ENCODE assay signal across 28 mouse cellular contexts in the genomic region with DNA sequence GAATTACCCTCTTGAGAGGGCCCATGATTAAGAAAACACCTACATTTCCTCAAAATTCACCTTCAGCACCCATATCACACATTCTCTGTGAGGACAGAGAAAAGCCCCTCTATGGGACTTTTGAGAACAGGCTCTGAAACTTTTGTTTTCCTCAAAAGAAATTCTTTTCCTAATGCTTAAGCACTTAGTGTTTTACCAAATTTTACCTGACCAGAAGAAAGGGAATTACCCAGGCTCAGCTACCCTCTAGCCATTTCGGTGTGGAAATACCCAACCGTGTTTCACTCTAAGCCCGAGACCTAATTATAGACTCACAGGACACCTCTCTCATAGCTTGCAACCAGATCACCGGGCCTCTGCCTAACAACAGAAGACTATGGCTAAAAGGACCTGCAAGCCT. TPM values are rescaled to one million over a fixed set of nuclear protein-coding genes. Genes with fewer than 3 reads are reported as not detected.
DNase-seq lines count a peak whose midpoint lies in the region; ATAC-seq and TF ChIP-seq lines count a peak whose summit lies in the region.
"Had no signal": no experiment of that assay in that cellular context is flagged by ENCODE, and none has a peak within 500 bp of the region (broad histone marks: within the 10 kb centered on the region; RNA-seq: fewer than 3 reads in every experiment).

No protein-coding gene starts in this region.

- no peaks in the 10 kb centered on the region for H3K9me3 ChIP-seq in heart, embryonic 11.5 days (replicated peaks; ENCODE audit: control insufficient read depth, low read length)
- no peaks in the 10 kb centered on the region for H3K9me3 ChIP-seq in CH12.LX (replicated peaks; ENCODE audit: low read length)
- H3K9me3 ChIP-seq: embryonic facial prominence, embryonic 12.5 days; forebrain, embryonic 12.5 days; heart, embryonic 13.5 days; hindbrain, embryonic 10.5 days; hindbrain, embryonic 15.5 days; intestine, embryonic 15.5 days; liver, embryonic 15.5 days; neural tube, embryonic 13.5 days had no signal

- no peak for TF ChIP-seq CTCF in heart, adult 2 months (IDR thresholded peaks at IDR 0.05)
- no peak for TF ChIP-seq CTCF in CH12.LX (conservative IDR thresholded peaks at IDR 0.05 in 1 of 2, IDR thresholded peaks at IDR 0.05 in 1 of 2; ENCODE audit: low read depth in 2 of 2, low read length in 2 of 2)
- no peak for TF ChIP-seq CTCF in embryonic fibroblast, embryonic 13.5 days (IDR thresholded peaks at IDR 0.05; ENCODE audit: borderline replicate concordance, insufficient read depth, low read length)

- dilution Hi-C loops in CH12.LX (cut with MboI; ENCODE audit: extremely low pct_ligation_motif_present, extremely low pct_unique_long_range_greater_than_20kb, low sequenced_read_pairs): no loop called here

- no peaks in the 10 kb centered on the region for H3K79me2 ChIP-seq in heart, adult 2 months (replicated peaks; ENCODE audit: control insufficient read depth, insufficient read depth, low read length)
- 0 out of 2 replicates have a peak, but pooled peaks cover 3% of the 10 kb centered on the region for H3K79me2 ChIP-seq in CH12.LX (replicated peaks; ENCODE audit: control insufficient read depth, extremely low read depth, insufficient read depth, poor library complexity, severe bottlenecking)

- TF ChIP-seq EP300 in heart, adult 2 months (IDR thresholded peaks at IDR 0.05; ENCODE audit: insufficient read depth, low read depth, low read length): no peak
- TF ChIP-seq EP300 in CH12.LX (IDR thresholded peaks at IDR 0.05; ENCODE audit: low read length): peak; percentile 70

- intact Hi-C loops in heart, adult 2 months (cut with DNase I): no loop called here

- TF ChIP-seq RAD21 in CH12.LX (IDR thresholded peaks at IDR 0.05; ENCODE audit: low read depth, low read length): no peak; the same call in 1 of the 2 replicates

- H3K4me3 ChIP-seq in heart, adult 2 months: no peak overlapping the region
- no peak overlapping the region for H3K4me3 ChIP-seq in heart, embryonic 11.5 days (ENCODE audit: low read depth, low read length)
- H3K4me3 ChIP-seq in CH12.LX (replicated peaks in 1 of 3; ENCODE audit: low read depth in 2 of 3, low read length in 2 of 3, poor library complexity in 1 of 3): peak overlapping the region; percentile 33 to 49 (median 38)
- H3K4me3 ChIP-seq in embryonic fibroblast, embryonic 13.5 days (ENCODE audit: insufficient read depth, low read length): no peak overlapping the region
- H3K4me3 ChIP-seq: embryonic facial prominence, embryonic 12.5 days; erythroblast, embryonic 14.5 days; forebrain, embryonic 12.5 days; heart, embryonic 13.5 days; hindbrain, embryonic 10.5 days; hindbrain, embryonic 15.5 days; intestine, embryonic 15.5 days; liver, embryonic 15.5 days; neural tube, embryonic 13.5 days had no signal

- TF ChIP-seq POLR2A in heart, adult 2 months (IDR thresholded peaks at IDR 0.05; ENCODE audit: insufficient read depth, low read depth, low read length): no peak
- no peak for TF ChIP-seq POLR2A in CH12.LX (IDR thresholded peaks at IDR 0.05; ENCODE audit: low read depth, low read length)
- no peak for TF ChIP-seq POLR2A in embryonic fibroblast, embryonic 13.5 days (IDR thresholded peaks at IDR 0.05; ENCODE audit: low read depth, low read length)

- no peak overlapping the region for H3K9ac ChIP-seq in heart, adult 2 months (ENCODE audit: low read depth, low read length)
- H3K9ac ChIP-seq in heart, embryonic 11.5 days (ENCODE audit: low read depth, low read length): no peak overlapping the region
- peak overlapping the region; percentile 87 for H3K9ac ChIP-seq in CH12.LX (ENCODE audit: insufficient read depth, low read depth)
- H3K9ac ChIP-seq: embryonic facial prominence, embryonic 12.5 days; forebrain, embryonic 12.5 days; forebrain, postnatal 0 days; heart, embryonic 13.5 days; hindbrain, embryonic 15.5 days; intestine, embryonic 15.5 days; liver, embryonic 15.5 days; lung, embryonic 14.5 days; neural tube, embryonic 13.5 days had no signal

- H3K27ac ChIP-seq in heart, adult 2 months: peak overlapping the region; percentile 61
- no peak overlapping the region for H3K27ac ChIP-seq in heart, embryonic 11.5 days (ENCODE audit: low read depth, low read length)
- peak overlapping the region; percentile 100 for H3K27ac ChIP-seq in CH12.LX (ENCODE audit: insufficient read depth, low read depth)
- peak overlapping the region; percentile 99 for H3K27ac ChIP-seq in embryonic fibroblast, embryonic 13.5 days (ENCODE audit: insufficient read depth, low read length)
- H3K27ac ChIP-seq: embryonic facial prominence, embryonic 12.5 days; forebrain, embryonic 12.5 days; hindbrain, embryonic 10.5 days; hindbrain, embryonic 15.5 days; intestine, embryonic 15.5 days; liver, embryonic 15.5 days; neural tube, embryonic 13.5 days had no signal

- WGBS in heart, adult 2 months: 66% methylated on average over 4 of the region's 4 CpGs
- 54% methylated on average over 4 of the region's 4 CpGs for WGBS in heart, embryonic 11.5 days (ENCODE audit: insufficient replicate concordance)

- peaks cover 3% of the 10 kb centered on the region for H3K36me3 ChIP-seq in heart, adult 2 months (ENCODE audit: control insufficient read depth, insufficient read depth, low read length)
- no peaks in the 10 kb centered on the region for H3K36me3 ChIP-seq in heart, embryonic 11.5 days (ENCODE audit: control insufficient read depth, insufficient read depth, low read length)
- peaks cover 0 to 4% of the 10 kb centered on the region in 2 experiments for H3K36me3 ChIP-seq in CH12.LX (replicated peaks in 1 of 2; ENCODE audit: control insufficient read depth in 1 of 2, insufficient read depth in 1 of 2, low read length in 1 of 2)
- H3K36me3 ChIP-seq: embryonic facial prominence, embryonic 12.5 days; forebrain, embryonic 12.5 days; heart, embryonic 13.5 days; intestine, embryonic 15.5 days; liver, embryonic 15.5 days; neural tube, embryonic 13.5 days had no signal

- in situ Hi-C loops in CH12.LX (cut with MboI; ENCODE audit: low pct_ligation_motif_present, low pct_unique_long_range_greater_than_20kb, low sequenced_read_pairs): loop anchor here (5.0 kb wide), 1 partner anchor 54 kb away; no protein-coding TSS in a partner anchor

- H3K27me3 ChIP-seq in heart, adult 2 months (ENCODE audit: control insufficient read depth, insufficient read depth, low read length): no peaks in the 10 kb centered on the region
- no peaks in the 10 kb centered on the region for H3K27me3 ChIP-seq in heart, embryonic 11.5 days (ENCODE audit: control insufficient read depth, insufficient read depth, low read length)
- no peaks in the 10 kb centered on the region for H3K27me3 ChIP-seq in CH12.LX (replicated peaks)
- H3K27me3 ChIP-seq: embryonic facial prominence, embryonic 12.5 days; forebrain, embryonic 12.5 days; heart, embryonic 13.5 days; hindbrain, embryonic 15.5 days; intestine, embryonic 15.5 days; liver, embryonic 15.5 days; neural tube, embryonic 13.5 days had no signal

- H3K4me2 ChIP-seq in heart, embryonic 11.5 days: no peak overlapping the region
- peak overlapping the region; percentile 96 for H3K4me2 ChIP-seq in CH12.LX (ENCODE audit: insufficient read depth, low read depth, poor library complexity, severe bottlenecking)
- H3K4me2 ChIP-seq: embryonic facial prominence, embryonic 12.5 days; forebrain, embryonic 12.5 days; heart, embryonic 13.5 days; hindbrain, embryonic 15.5 days; intestine, embryonic 15.5 days; liver, embryonic 15.5 days; lung, embryonic 14.5 days; midbrain, embryonic 11.5 days; neural tube, embryonic 13.5 days had no signal

- DNase-seq in heart, adult 2 months: no peak
- DNase-seq in CH12.LX (ENCODE audit: extremely low read depth) (peak; percentile 86), liver (no peak)
- DNase-seq in skeletal muscle tissue, adult 2 months (ENCODE audit: low read depth, low spot score): peak; percentile 46
- DNase-seq in kidney, postnatal 25 days: no peak
- DNase-seq in urinary bladder, postnatal 25 days (ENCODE audit: low spot score): no peak
- DNase-seq: B cell, adult 2 months; cerebellum, adult 9-10 months; cerebellum, postnatal 36 days; gastrocnemius, postnatal 10 days; heart, postnatal 14 days; kidney, adult 2 months; kidney, postnatal 4 days; lung, embryonic 14.5 days; lung, postnatal 14 days had no signal

- ATAC-seq in heart, embryonic 11.5 days (replicated peaks; ENCODE audit: insufficient number of reproducible peaks, low FRiP score, low TSS enrichment): no peak
- ATAC-seq: intestine, embryonic 15.5 days had no signal

- peaks cover 3% of the 10 kb centered on the region for H3K4me1 ChIP-seq in heart, adult 2 months (ENCODE audit: control insufficient read depth, insufficient read depth, low read length)
- no peaks in the 10 kb centered on the region for H3K4me1 ChIP-seq in heart, embryonic 11.5 days (ENCODE audit: control insufficient read depth, insufficient read depth, low read length)
- H3K4me1 ChIP-seq in CH12.LX (ENCODE audit: control insufficient read depth in 1 of 2, insufficient read depth in 2 of 2): peaks cover 23 to 62% of the 10 kb centered on the region in 2 experiments
- H3K4me1 ChIP-seq in embryonic fibroblast, embryonic 13.5 days (ENCODE audit: control insufficient read depth, insufficient read depth, low read length): peaks cover 8% of the 10 kb centered on the region; the same call in 1 of the 2 replicates
- H3K4me1 ChIP-seq: embryonic facial prominence, embryonic 12.5 days; forebrain, embryonic 12.5 days; hindbrain, embryonic 10.5 days; hindbrain, embryonic 15.5 days; intestine, embryonic 15.5 days; liver, embryonic 15.5 days; neural tube, embryonic 13.5 days had no signal

RNA-seq across cellular contexts. Expression of gene Rab21, which starts 17.6 kb away (rescaled TPM):
- 10 to 100 TPM; 75.0 to 80.1 TPM for total RNA-seq in heart, adult 2 months (2021)
- 29.9 and 50.4 TPM in 2 replicates for polyA plus RNA-seq in heart, adult 2 months (2012; rRNA removed)
- 10.1 and 10.3 TPM in 2 replicates for polyA plus RNA-seq in heart, embryonic 11.5 days (2014; fragmentation: Nextera tagmentation; extraction: Ambion mirVana)
- 45.0 and 55.6 TPM in 2 replicates for total RNA-seq in CH12.LX (2012; rRNA removed)
- total RNA-seq in CH12.LX (2014; rRNA removed): 57.4 and 57.9 TPM in 2 replicates
- polyA plus RNA-seq in CH12.LX (2012; ENCODE audit: insufficient read length, low read depth): 52.8 and 58.4 TPM in 2 replicates
- 63.3 and 64.7 TPM in 2 replicates for polyA plus RNA-seq in embryonic fibroblast, embryonic 13.5 days (2011; ENCODE audit: insufficient read length, low read depth, missing spikeins)

RNA-seq across cellular contexts. Expression of gene Tmem19, which starts 29.3 kb away (rescaled TPM):
- 10 to 100 TPM; 12.1 to 15.1 TPM for total RNA-seq in heart, adult 2 months (2021)
- 8.6 and 11.5 TPM in 2 replicates for polyA plus RNA-seq in heart, adult 2 months (2012; rRNA removed)
- polyA plus RNA-seq in heart, embryonic 11.5 days (2014; fragmentation: Nextera tagmentation; extraction: Ambion mirVana): 21.3 and 22.3 TPM in 2 replicates
- total RNA-seq in CH12.LX (2012; rRNA removed) (20.9 and 25.7 TPM in 2 replicates), CH12.LX (2014; rRNA removed) (26.0 and 34.3 TPM in 2 replicates)
- polyA plus RNA-seq in CH12.LX (2012; ENCODE audit: insufficient read length, low read depth): 22.9 and 29.3 TPM in 2 replicates
- 40.7 and 51.5 TPM in 2 replicates for polyA plus RNA-seq in embryonic fibroblast, embryonic 13.5 days (2011; ENCODE audit: insufficient read length, low read depth, missing spikeins)

RNA-seq across cellular contexts. Expression of gene Thap2, which starts 51.2 kb away (rescaled TPM):
- 1 to 10 TPM; 7.9 to 9.3 TPM for total RNA-seq in heart, adult 2 months (2021)
- polyA plus RNA-seq in heart, adult 2 months (2012; rRNA removed): 5.0 and 7.8 TPM in 2 replicates
- 14.0 and 18.2 TPM in 2 replicates for polyA plus RNA-seq in heart, embryonic 11.5 days (2014; fragmentation: Nextera tagmentation; extraction: Ambion mirVana)
- total RNA-seq in CH12.LX (2012; rRNA removed) (7.6 and 11.3 TPM in 2 replicates), CH12.LX (2014; rRNA removed) (6.9 and 7.9 TPM in 2 replicates)
- 4.3 and 4.8 TPM in 2 replicates for polyA plus RNA-seq in CH12.LX (2012; ENCODE audit: insufficient read length, low read depth)
- polyA plus RNA-seq in embryonic fibroblast, embryonic 13.5 days (2011; ENCODE audit: insufficient read length, low read depth, missing spikeins): 14.0 and 14.4 TPM in 2 replicates

RNA-seq across cellular contexts. Expression of gene Zfc3h1, which starts 51.8 kb away (rescaled TPM):
- 10 to 100 TPM; 13.3 TPM for total RNA-seq in heart, adult 2 months (2021)
- 13.7 and 29.3 TPM in 2 replicates for polyA plus RNA-seq in heart, adult 2 months (2012; rRNA removed)
- 19.7 and 22.8 TPM in 2 replicates for polyA plus RNA-seq in heart, embryonic 11.5 days (2014; fragmentation: Nextera tagmentation; extraction: Ambion mirVana)
- total RNA-seq in CH12.LX (2012; rRNA removed): 29.8 and 40.7 TPM in 2 replicates
- 51.7 and 58.3 TPM in 2 replicates for total RNA-seq in CH12.LX (2014; rRNA removed)
- polyA plus RNA-seq in CH12.LX (2012; ENCODE audit: insufficient read length, low read depth): 39.2 and 48.7 TPM in 2 replicates
- polyA plus RNA-seq in embryonic fibroblast, embryonic 13.5 days (2011; ENCODE audit: insufficient read length, low read depth, missing spikeins): 97.1 and 120 TPM in 2 replicates

Comparison
In these comparisons a context has a peak if more than half of its experiments do, and no peak if none do; other contexts are left out.
1. DNase-seq: peak in CH12.LX (single experiment) and skeletal muscle tissue, adult 2 months (single experiment); none in heart, adult 2 months (0 of 2), liver (single experiment), kidney, postnatal 25 days (0 of 2) and urinary bladder, postnatal 25 days (single experiment).
2. H3K4me3 ChIP-seq: peak in CH12.LX (3 of 3); none in heart, adult 2 months (single experiment), heart, embryonic 11.5 days (single experiment) and embryonic fibroblast, embryonic 13.5 days (single experiment).